Mouse (Mus musculus): ENCODE data around the gene Cd109. TPM values are rescaled to one million over a fixed set of nuclear protein-coding genes. Genes with fewer than 3 reads are reported as not detected.

The Cd109 gene
- total and polyA plus RNA-seq, 3 experiments = 0.13 to 0.73 (median 0.52) TPM

DNA sequence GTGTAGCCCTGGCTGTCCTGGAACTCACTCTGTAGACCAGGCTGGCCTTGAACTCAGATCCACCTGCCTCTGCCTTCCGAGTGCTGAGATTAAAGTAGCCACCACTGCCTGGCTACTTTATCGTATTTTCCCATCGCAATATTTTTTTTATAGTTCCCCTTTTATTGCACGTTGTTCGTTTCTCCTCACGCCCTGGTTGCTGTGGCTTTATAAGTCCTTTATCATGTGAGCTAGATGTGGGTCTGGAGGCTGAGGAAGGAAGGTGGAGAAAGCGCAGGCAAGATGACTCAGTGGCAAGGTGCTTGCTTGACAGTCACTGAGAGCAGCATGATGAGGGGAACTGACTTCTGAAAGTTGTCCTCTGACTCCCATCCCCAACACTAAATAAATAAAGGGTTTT lies 36.5 kb upstream of the Cd109 start:
- in situ Hi-C loops (cut with MboI; ENCODE audit: low pct_ligation_motif_present, low pct_unique_long_range_greater_than_20kb, low sequenced_read_pairs) = no loop called here
- TF ChIP-seq TCF12 (IDR thresholded peaks at IDR 0.05; ENCODE audit: low read depth, low read length) = no peak
- TF ChIP-seq MYC (IDR thresholded peaks at IDR 0.05; ENCODE audit: low read depth, low read length) = no peak
- TF ChIP-seq PAX5 (IDR thresholded peaks at IDR 0.05; ENCODE audit: low read length) = no peak
- no peak for TF ChIP-seq MAZ (IDR thresholded peaks at IDR 0.05; ENCODE audit: low read depth, low read length)
- no peak for TF ChIP-seq JUND (conservative IDR thresholded peaks at IDR 0.05; ENCODE audit: low read depth, low read length)
- TF ChIP-seq KAT2A (IDR thresholded peaks at IDR 0.05; ENCODE audit: insufficient replicate concordance, low read length) = no peak
- no peak for TF ChIP-seq SIN3A (IDR thresholded peaks at IDR 0.05; ENCODE audit: low read length)
- no peak for DNase-seq (ENCODE audit: extremely low read depth)
- Histone ChIP-seq H3K9ac (ENCODE audit: insufficient read depth, low read depth) (no peak overlapping the region), H3K4me2 (ENCODE audit: insufficient read depth, low read depth, poor library complexity, severe bottlenecking) (no peak overlapping the region), H3K27ac (ENCODE audit: insufficient read depth, low read depth) (no peak overlapping the region), H3K79me2 (replicated peaks; ENCODE audit: control insufficient read depth, extremely low read depth, insufficient read depth, poor library complexity, severe bottlenecking) (no peaks in the 10 kb centered on the region), H3K4me3 (replicated peaks in 1 of 3; ENCODE audit: low read depth in 2 of 3, low read length in 2 of 3, poor library complexity in 1 of 3) (no peak overlapping the region), H3K27me3 (replicated peaks) (no peaks in the 10 kb centered on the region), H3K36me3 (replicated peaks in 1 of 2; ENCODE audit: control insufficient read depth in 1 of 2, insufficient read depth in 1 of 2, low read length in 1 of 2) (peaks cover 10 to 41% of the 10 kb centered on the region in 2 experiments), H3K4me1 (ENCODE audit: control insufficient read depth in 1 of 2, insufficient read depth in 2 of 2) (peaks cover 0 to 4% of the 10 kb centered on the region in 2 experiments; a peak in 1 of 4 replicates), H3K9me3 (replicated peaks; ENCODE audit: low read length) (no peaks in the 10 kb centered on the region)
- dilution Hi-C loops (cut with MboI; ENCODE audit: extremely low pct_ligation_motif_present, extremely low pct_unique_long_range_greater_than_20kb, low sequenced_read_pairs) = no loop called here

DNA sequence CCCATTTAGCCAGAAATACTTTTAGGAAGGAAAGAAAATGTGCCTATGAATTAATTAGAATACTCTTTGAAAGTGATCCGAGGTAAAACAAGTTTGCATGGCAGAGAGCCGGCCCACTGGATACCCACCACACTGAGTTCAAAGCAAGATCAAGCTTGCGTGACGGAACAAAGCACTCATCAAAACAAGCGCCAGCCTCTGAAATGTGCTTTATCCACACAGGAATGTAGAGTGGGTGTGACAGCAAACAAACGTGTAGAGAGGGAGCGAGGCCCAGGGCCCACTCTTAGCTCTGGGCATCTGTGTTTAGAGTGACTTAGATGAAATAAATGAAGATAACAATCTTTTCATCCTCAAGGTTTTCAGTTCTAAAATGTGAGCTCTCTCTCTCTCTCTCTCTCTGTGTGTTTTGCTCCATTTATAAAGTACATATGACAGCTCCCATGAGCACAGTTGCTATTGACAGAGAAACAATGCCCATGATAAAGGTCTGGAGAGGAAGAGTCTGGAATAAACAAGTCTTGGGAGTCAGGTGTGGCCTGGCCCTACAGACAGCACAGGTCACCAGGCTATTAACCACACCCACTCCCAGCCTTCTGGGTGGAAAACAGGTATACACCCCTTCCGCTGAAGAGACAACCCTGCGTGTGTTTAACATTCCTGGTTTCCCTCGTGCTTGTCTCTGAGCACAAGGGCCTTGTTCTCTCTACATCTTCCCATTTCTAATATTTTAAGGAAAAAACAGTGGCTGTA lies 35.5 kb upstream of the Cd109 start:
- Histone ChIP-seq H3K4me3 (replicated peaks in 1 of 3; ENCODE audit: low read depth in 2 of 3, low read length in 2 of 3, poor library complexity in 1 of 3) (no peak overlapping the region), H3K27me3 (replicated peaks) (no peaks in the 10 kb centered on the region), H3K27ac (ENCODE audit: insufficient read depth, low read depth) (no peak overlapping the region), H3K4me2 (ENCODE audit: insufficient read depth, low read depth, poor library complexity, severe bottlenecking) (no peak overlapping the region), H3K9ac (ENCODE audit: insufficient read depth, low read depth) (no peak overlapping the region), H3K4me1 (ENCODE audit: control insufficient read depth in 1 of 2, insufficient read depth in 2 of 2) (peaks cover 0 to 4% of the 10 kb centered on the region in 2 experiments; a peak in 1 of 4 replicates), H3K79me2 (replicated peaks; ENCODE audit: control insufficient read depth, extremely low read depth, insufficient read depth, poor library complexity, severe bottlenecking) (no peaks in the 10 kb centered on the region), H3K9me3 (replicated peaks; ENCODE audit: low read length) (no peaks in the 10 kb centered on the region), H3K36me3 (replicated peaks in 1 of 2; ENCODE audit: control insufficient read depth in 1 of 2, insufficient read depth in 1 of 2, low read length in 1 of 2) (peaks cover 11 to 43% of the 10 kb centered on the region in 2 experiments)
- in situ Hi-C loops (cut with MboI; ENCODE audit: low pct_ligation_motif_present, low pct_unique_long_range_greater_than_20kb, low sequenced_read_pairs) = no loop called here
- dilution Hi-C loops (cut with MboI; ENCODE audit: extremely low pct_ligation_motif_present, extremely low pct_unique_long_range_greater_than_20kb, low sequenced_read_pairs) = no loop called here
- no peak for TF ChIP-seq NRF1 (IDR thresholded peaks at IDR 0.05; ENCODE audit: low read depth, low read length)
- no peak for TF ChIP-seq CTCF (conservative IDR thresholded peaks at IDR 0.05 in 1 of 2, IDR thresholded peaks at IDR 0.05 in 1 of 2; ENCODE audit: low read depth in 2 of 2, low read length in 2 of 2)
- no peak for TF ChIP-seq USF1 (IDR thresholded peaks at IDR 0.05; ENCODE audit: low read depth, low read length)
- no peak for TF ChIP-seq USF2 (conservative IDR thresholded peaks at IDR 0.05; ENCODE audit: low read depth, low read length)
- no peak for DNase-seq (ENCODE audit: extremely low read depth)

GRCm38 (mm10) chr9:78587218-78587883 lies 28.0 kb upstream of the Cd109 start:
- peak overlapping the region; percentile 75 to 90 (median 80) for H3K4me3 ChIP-seq (replicated peaks in 1 of 3; ENCODE audit: low read depth in 2 of 3, low read length in 2 of 3, poor library complexity in 1 of 3)
- DNase-seq (ENCODE audit: extremely low read depth) = peak; percentile 45
- H3K27me3 ChIP-seq (replicated peaks) = no peaks in the 10 kb centered on the region
- in situ Hi-C loops (cut with MboI; ENCODE audit: low pct_ligation_motif_present, low pct_unique_long_range_greater_than_20kb, low sequenced_read_pairs) (no loop called here), dilution Hi-C loops (cut with MboI; ENCODE audit: extremely low pct_ligation_motif_present, extremely low pct_unique_long_range_greater_than_20kb, low sequenced_read_pairs) (no loop called here)
- peak overlapping the region; percentile 87 for H3K9ac ChIP-seq (ENCODE audit: insufficient read depth, low read depth)
- H3K79me2 ChIP-seq (replicated peaks; ENCODE audit: control insufficient read depth, extremely low read depth, insufficient read depth, poor library complexity, severe bottlenecking) = peaks cover 6% of the 10 kb centered on the region; the same call in 1 of the 2 replicates
- TF ChIP-seq SIN3A (IDR thresholded peaks at IDR 0.05; ENCODE audit: low read length) (peak; percentile 31; the same call in 1 of the 2 replicates), MXI1 (IDR thresholded peaks at IDR 0.05; ENCODE audit: low read depth, low read length) (0 out of 2 replicates have a peak, but pooled peaks have one; percentile 21), UBTF (IDR thresholded peaks at IDR 0.05; ENCODE audit: low read depth, low read length) (no peak), PAX5 (IDR thresholded peaks at IDR 0.05; ENCODE audit: low read length) (no peak), TBP (conservative IDR thresholded peaks at IDR 0.05; ENCODE audit: low read depth, low read length) (no peak), IRF4 (IDR thresholded peaks at IDR 0.05; ENCODE audit: low read depth, low read length) (no peak)
- peaks cover 3 to 31% of the 10 kb centered on the region in 2 experiments for H3K36me3 ChIP-seq (replicated peaks in 1 of 2; ENCODE audit: control insufficient read depth in 1 of 2, insufficient read depth in 1 of 2, low read length in 1 of 2)
- H3K9me3 ChIP-seq (replicated peaks; ENCODE audit: low read length) = no peaks in the 10 kb centered on the region
- peak overlapping the region; percentile 73 for H3K4me2 ChIP-seq (ENCODE audit: insufficient read depth, low read depth, poor library complexity, severe bottlenecking)
- H3K4me1 ChIP-seq (ENCODE audit: control insufficient read depth in 1 of 2, insufficient read depth in 2 of 2) = peaks cover 8 to 29% of the 10 kb centered on the region in 2 experiments; a peak in 3 of 4 replicates
- H3K27ac ChIP-seq (ENCODE audit: insufficient read depth, low read depth) = peak overlapping the region; percentile 44; the same call in 1 of the 2 replicates

Data from CH12.LX (cell line).